Mouse (Mus musculus) CH12.LX (cell line): ENCODE data around the gene Vill.

Source experiments
- CHD2 ChIP-seq: IDR thresholded peaks from 2 replicates; pipeline ENCODE4 v1.6.1; 2011; ENCODE audit warnings: low read length, improper control_type of control experiment
- CTCF ChIP-seq, 2 experiments: IDR thresholded peaks in 1 of 2; conservative IDR thresholded peaks in 1 of 2; 2 replicates each; pipeline ENCODE4 v1.5.1; 2011 to 2012; ENCODE audit warnings: low read depth in 2 of 2, low read length in 2 of 2, improper control_type of control experiment in 1 of 2, inconsistent platforms in 1 of 2, mild to moderate bottlenecking in 1 of 2, moderate library complexity in 1 of 2
- TCF12 ChIP-seq: IDR thresholded peaks from 2 replicates; pipeline ENCODE4 v1.6.1; 2014; ENCODE audit warnings: low read depth, mild to moderate bottlenecking, inconsistent platforms, low read length, improper control_type of control experiment

DNA sequence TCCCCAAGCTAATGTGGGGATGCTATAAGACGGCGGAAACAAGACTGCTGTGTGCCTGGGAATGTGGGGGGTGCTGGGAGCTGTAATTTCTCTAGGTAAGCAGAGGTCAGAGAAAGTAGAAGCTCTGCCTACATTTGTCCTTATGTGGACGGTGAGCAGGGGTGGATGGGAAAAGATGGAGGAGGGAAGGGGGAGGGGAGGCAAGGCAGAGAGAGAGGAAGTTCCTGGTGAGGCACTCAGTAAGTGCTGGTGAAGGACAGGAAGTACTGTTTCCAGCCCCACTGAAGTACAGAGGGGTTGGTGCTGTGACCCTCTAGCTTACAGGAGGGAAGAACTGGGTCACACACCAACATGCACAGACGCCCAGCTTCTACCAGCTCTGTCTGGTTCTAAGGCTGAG is 11.7 kb downstream of the Vill start:
- peak; percentile 84 for TF ChIP-seq CHD2
- no peak for TF ChIP-seq CTCF (conservative IDR thresholded peaks at IDR 0.05 in 1 of 2, IDR thresholded peaks at IDR 0.05 in 1 of 2; ENCODE audit: low read depth in 2 of 2, low read length in 2 of 2)
- peak; percentile 55; the same call in 1 of the 2 replicates for TF ChIP-seq TCF12
